Comparison of ENCODE assay signal across 15 mouse cellular contexts in the genomic region with DNA sequence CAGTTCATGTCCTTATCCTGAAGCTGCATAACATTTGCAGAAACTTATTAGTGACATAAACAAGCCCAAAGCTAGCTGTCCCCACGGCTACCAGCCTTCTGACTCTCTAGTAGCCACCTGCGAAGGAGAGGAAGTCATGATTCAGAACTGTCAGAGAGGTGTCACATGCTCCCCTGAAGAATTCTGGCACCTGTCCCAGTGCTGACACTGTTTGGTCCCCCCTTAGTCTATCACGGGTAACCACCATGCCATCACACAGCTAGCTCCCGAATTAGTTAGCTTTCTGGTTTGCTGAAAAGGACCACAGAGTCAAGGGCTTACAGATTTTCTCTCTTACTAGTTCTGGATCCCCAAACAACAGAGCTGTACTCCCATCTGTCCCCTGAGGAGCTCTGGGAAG. TPM values are rescaled to one million over a fixed set of nuclear protein-coding genes. Genes with fewer than 3 reads are reported as not detected.
DNase-seq lines count a peak whose midpoint lies in the region; ATAC-seq and TF ChIP-seq lines count a peak whose summit lies in the region.
"Had no signal": no experiment of that assay in that cellular context is flagged by ENCODE, and none has a peak within 500 bp of the region (broad histone marks: within the 10 kb centered on the region; RNA-seq: fewer than 3 reads in every experiment).

No protein-coding gene starts in this region.

- no peak for DNase-seq in frontal cortex, adult 2 months (ENCODE audit: extremely low spot score in 1 of 2, low spot score in 1 of 2)
- peak; percentile 51 for DNase-seq in left cerebral cortex, postnatal 4 days
- no peak for DNase-seq in left cerebral cortex, adult 2 months (ENCODE audit: extremely low spot score in 1 of 2, low spot score in 2 of 2)
- peak; percentile 3 for DNase-seq in c-Kit-positive CD71-negative TER-119-negative erythroid progenitor cells, embryonic 14.5 days (ENCODE audit: low read depth)
- no peak for DNase-seq in c-Kit-positive CD71-positive TER-119-positive erythroid progenitor cells, embryonic 14.5 days (ENCODE audit: low spot score)
- DNase-seq in cerebellum, postnatal 36 days: no peak
- DNase-seq: adrenal gland, postnatal 10 days; right cerebral cortex, postnatal 25 days; thymus, postnatal 25 days had no signal

- no peak for TF ChIP-seq CTCF in left cerebral cortex, adult 2 months (IDR thresholded peaks at IDR 0.05)

- intact Hi-C loops in left cerebral cortex, postnatal 4 days (cut with DNase I): no loop called here
- intact Hi-C loops in left cerebral cortex, adult 2 months (cut with DNase I): no loop called here

- no peak overlapping the region for H3K27ac ChIP-seq in left cerebral cortex, adult 2 months
- H3K27ac ChIP-seq: limb, embryonic 13.5 days had no signal

- ATAC-seq in frontal cortex, adult (ENCODE audit: low TSS enrichment): 0 out of 2 replicates have a peak, but pooled peaks have one; percentile 12
- 0 out of 2 replicates have a peak, but pooled peaks have one; percentile 42 for ATAC-seq in megakaryocyte-erythroid progenitor cell, adult 5-6 weeks (replicated peaks; ENCODE audit: low FRiP score, low TSS enrichment, poor library complexity, severe bottlenecking)
- ATAC-seq: intestine, postnatal 0 days had no signal

- no peak overlapping the region for H3K4me3 ChIP-seq in left cerebral cortex, adult 2 months
- H3K4me3 ChIP-seq: limb, embryonic 13.5 days had no signal

RNA-seq across cellular contexts. Expression of gene Insm1, which starts 43.3 kb away (rescaled TPM):
- 6.4 and 8.0 TPM in 2 replicates for polyA plus RNA-seq in frontal cortex, adult 2 months (2012; rRNA removed)
- total RNA-seq in left cerebral cortex, postnatal 4 days (2021): 10 to 100 TPM; 11.6 to 14.7 TPM
- total RNA-seq in left cerebral cortex, adult 2 months (2021): 1 to 10 TPM; 4.8 to 6.1 TPM
- total RNA-seq in megakaryocyte-erythroid progenitor cell, adult 5-6 weeks (2014; fragmentation: Nextera tagmentation): not detected in 2 replicates
- total RNA-seq in megakaryocyte-erythroid progenitor cell, adult 5-6 weeks (2017): not detected in 2 replicates
- total RNA-seq: megakaryocyte, adult 5-6 weeks had no signal
- polyA plus RNA-seq: C2C12; limb, embryonic 13.5 days had no signal

Comparison
In these comparisons a context has a peak if more than half of its experiments do, and no peak if none do; other contexts are left out.
1. DNase-seq: peak in left cerebral cortex, postnatal 4 days (single experiment) and c-Kit-positive CD71-negative TER-119-negative erythroid progenitor cells, embryonic 14.5 days (single experiment); none in frontal cortex, adult 2 months (0 of 2), left cerebral cortex, adult 2 months (0 of 2), c-Kit-positive CD71-positive TER-119-positive erythroid progenitor cells, embryonic 14.5 days (single experiment) and cerebellum, postnatal 36 days (0 of 2).
2. RNA of gene Insm1, which starts 43.3 kb away (total RNA-seq): 11.6 to 14.7 TPM in left cerebral cortex, postnatal 4 days and 4.8 to 6.1 TPM in left cerebral cortex, adult 2 months; not detected in megakaryocyte-erythroid progenitor cell, adult 5-6 weeks; every median in the first group is over 4 times any median in the second.